Mouse (Mus musculus): ENCODE measurements around the gene Olfr698. TPM values are rescaled to one million over a fixed set of nuclear protein-coding genes. Genes with fewer than 3 reads are reported as not detected.

Olfr698 gene
- not detected in 2 replicates for polyA plus RNA-seq (2015; fragmentation: Nextera tagmentation; extraction: Ambion mirVana)

DNA sequence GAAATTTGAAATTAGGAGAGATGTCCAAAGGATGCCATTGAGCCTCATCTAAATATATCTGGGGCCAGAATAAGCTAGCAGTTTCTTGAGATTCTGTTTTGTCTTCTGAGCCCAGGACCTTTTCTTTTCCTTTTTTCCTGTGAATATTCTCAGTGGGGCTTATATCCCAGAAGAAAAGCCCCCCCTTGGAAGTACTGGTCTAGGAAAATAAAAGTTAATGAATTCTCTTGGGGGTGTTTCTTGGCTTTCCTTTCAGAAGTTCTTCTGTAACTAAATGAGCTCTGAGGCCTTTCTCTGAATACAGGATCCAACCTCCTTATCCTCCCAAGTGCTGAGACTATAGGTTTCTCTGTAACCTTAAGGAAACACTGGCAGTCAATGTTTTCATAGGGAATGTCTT, at the start of gene Olfr698:
Olfr698 (minus strand) TSS at position 101 of the 400 bp plus-strand sequence.

DNA sequence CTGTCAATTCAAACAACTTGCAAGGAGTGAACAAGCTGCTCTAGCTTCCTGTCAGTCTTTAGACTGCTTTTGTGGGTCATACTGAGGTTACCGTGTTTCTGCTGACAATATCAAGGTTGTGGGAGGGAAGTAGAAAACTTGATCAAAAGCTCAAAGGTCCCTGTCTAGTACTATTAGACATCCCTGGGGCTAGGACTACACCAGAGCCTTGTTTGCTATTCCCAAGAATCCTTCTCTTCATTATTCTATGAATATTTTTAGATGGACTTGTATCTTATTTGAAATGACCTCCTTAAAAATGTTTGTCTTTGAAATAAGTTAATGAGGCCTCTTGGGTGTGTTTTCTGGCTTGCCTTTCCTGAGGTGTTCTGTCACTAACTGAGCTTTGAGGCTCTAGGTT, 37.9 kb upstream of the Olfr698 start, which contains the start of gene Olfr699:
Olfr699 (minus strand) TSS at position 101 of the 400 bp plus-strand sequence.

GRCm38 (mm10) chr7:106742343-106742742, 12.9 kb downstream of the Olfr698 start, which contains the start of gene Olfr697:
Olfr697 (minus strand) TSS chr7:106742443.

DNA sequence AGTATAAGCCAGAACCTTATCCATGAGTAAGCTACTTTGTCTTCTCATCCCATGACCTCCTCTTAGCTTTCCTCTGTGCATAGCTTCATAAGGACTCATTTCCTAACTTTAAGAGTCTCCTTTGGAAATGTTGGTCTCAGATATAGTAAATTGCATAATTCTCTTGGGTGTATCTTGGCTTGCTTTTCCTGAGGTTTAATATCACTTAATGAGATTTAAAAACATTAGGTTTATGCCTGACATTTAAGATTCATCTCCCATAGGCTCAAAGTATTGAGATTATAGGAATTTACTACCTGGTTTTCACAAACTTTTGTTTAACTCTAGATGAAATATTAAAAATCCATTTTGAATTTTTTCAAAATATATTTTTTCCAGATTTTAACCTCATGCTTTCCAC, 38.9 kb downstream of the Olfr698 start, which contains the start of gene Olfr695:
Olfr695 (minus strand) TSS at position 101 of the 400 bp plus-strand sequence.

Other genes with a start within 250 kb of the Olfr698 start
- gene Olfr693, start 74.8 kb downstream of the Olfr698 start, polyA plus RNA-seq (2015; fragmentation: Nextera tagmentation; extraction: Ambion mirVana) = not detected in 2 replicates
- not detected in 2 replicates for gene Olfr694, start 63.6 kb downstream of the Olfr698 start, polyA plus RNA-seq (2015; fragmentation: Nextera tagmentation; extraction: Ambion mirVana)
- not detected in 2 replicates for gene Olfr695, start 39.0 kb downstream of the Olfr698 start, polyA plus RNA-seq (2015; fragmentation: Nextera tagmentation; extraction: Ambion mirVana)
- not detected in 2 replicates for gene Olfr697, start 13.0 kb downstream of the Olfr698 start, polyA plus RNA-seq (2015; fragmentation: Nextera tagmentation; extraction: Ambion mirVana)
- gene Olfr699, start 37.8 kb upstream of the Olfr698 start, polyA plus RNA-seq (2015; fragmentation: Nextera tagmentation; extraction: Ambion mirVana) = not detected in 2 replicates
- gene Olfr700, start 53.4 kb upstream of the Olfr698 start, polyA plus RNA-seq (2015; fragmentation: Nextera tagmentation; extraction: Ambion mirVana) = not detected in 2 replicates
- not detected in 2 replicates for gene Olfr701, start 58.7 kb upstream of the Olfr698 start, polyA plus RNA-seq (2015; fragmentation: Nextera tagmentation; extraction: Ambion mirVana)
- gene Olfr702, start 78.5 kb upstream of the Olfr698 start, polyA plus RNA-seq (2015; fragmentation: Nextera tagmentation; extraction: Ambion mirVana) = not detected in 2 replicates
- not detected in 2 replicates for gene Olfr703, start 88.0 kb upstream of the Olfr698 start, polyA plus RNA-seq (2015; fragmentation: Nextera tagmentation; extraction: Ambion mirVana)
- gene Olfr704, start 107.8 kb upstream of the Olfr698 start, polyA plus RNA-seq (2015; fragmentation: Nextera tagmentation; extraction: Ambion mirVana) = not detected in 2 replicates
- not detected in 2 replicates for gene Olfr705, start 121.5 kb upstream of the Olfr698 start, polyA plus RNA-seq (2015; fragmentation: Nextera tagmentation; extraction: Ambion mirVana)
- gene Olfr706, start 132.8 kb upstream of the Olfr698 start, polyA plus RNA-seq (2015; fragmentation: Nextera tagmentation; extraction: Ambion mirVana) = not detected in 2 replicates
- not detected in 2 replicates for gene Olfr707, start 145.8 kb upstream of the Olfr698 start, polyA plus RNA-seq (2015; fragmentation: Nextera tagmentation; extraction: Ambion mirVana)
- gene Olfr1532-ps1, start 152.6 kb upstream of the Olfr698 start, polyA plus RNA-seq (2015; fragmentation: Nextera tagmentation; extraction: Ambion mirVana) = not detected in 2 replicates
- not detected in 2 replicates for gene Olfr709-ps1, start 176.8 kb upstream of the Olfr698 start, polyA plus RNA-seq (2015; fragmentation: Nextera tagmentation; extraction: Ambion mirVana)
- gene Olfr710, start 192.9 kb upstream of the Olfr698 start, polyA plus RNA-seq (2015; fragmentation: Nextera tagmentation; extraction: Ambion mirVana) = not detected in 2 replicates
- not detected in 2 replicates for gene Olfr6, start 208.5 kb upstream of the Olfr698 start, polyA plus RNA-seq (2015; fragmentation: Nextera tagmentation; extraction: Ambion mirVana)
- not detected in 2 replicates for gene Olfr711, start 220.1 kb upstream of the Olfr698 start, polyA plus RNA-seq (2015; fragmentation: Nextera tagmentation; extraction: Ambion mirVana)

Measured in skeletal muscle tissue, postnatal 0 days (tissue).